Mouse (Mus musculus): ENCODE measurements at regions not wholly inside any gene's neighbourhood (a gene's known extent, or its start where the extent isn't known, plus 50 kb on each side); places are given as distances from the start of the nearest gene placed in this dataset.
"Not testable (repeated sequence)": the region's sequence is repeated elsewhere in the genome, so short reads cannot be mapped to it uniquely, and the experiment has no call there.

- CTCF ChIA-PET, result no interaction called here
Measured at GRCm38 (mm10) chr9:115414190-115414589, 104.0 kb upstream of the Stt3b start.

GRCm38 (mm10) chr9:115422786-115423185, 112.6 kb upstream of the Stt3b start:
- CTCF ChIA-PET, result interaction anchor here (0.6 kb wide), 1 partner anchor 144 kb away, joined by 3 read pairs; no protein-coding TSS in a partner anchor

- CTCF ChIA-PET, result no interaction called here
Measured at GRCm38 (mm10) chr9:115426682-115427081, 116.5 kb upstream of the Stt3b start.

- CTCF ChIA-PET, result no interaction called here
Measured at GRCm38 (mm10) chr9:115430271-115430670, 120.0 kb upstream of the Stt3b start.

- CTCF ChIA-PET, result no interaction called here
Measured at GRCm38 (mm10) chr9:115434696-115435095, 124.5 kb upstream of the Stt3b start.

GRCm38 (mm10) chr9:115436301-115436700, 126.1 kb upstream of the Stt3b start:
- CTCF ChIA-PET, result interaction anchor here (0.7 kb wide), 1 partner anchor 14 kb away, joined by 3 read pairs; no protein-coding TSS in a partner anchor

GRCm38 (mm10) chr9:115438234-115438633, 128.0 kb upstream of the Stt3b start:
- CTCF ChIA-PET, result not testable (repeated sequence)

GRCm38 (mm10) chr9:115446681-115447080, 136.5 kb upstream of the Stt3b start:
- CTCF ChIA-PET, result interaction anchor here (0.6 kb wide), 1 partner anchor 12 kb away, joined by 3 read pairs; no protein-coding TSS in a partner anchor

- CTCF ChIA-PET, result no interaction called here
Measured at GRCm38 (mm10) chr9:115450741-115451320, 140.6 kb upstream of the Stt3b start.

- CTCF ChIA-PET, result no interaction called here
Measured at GRCm38 (mm10) chr9:115454771-115455170, 144.6 kb upstream of the Stt3b start.

GRCm38 (mm10) chr9:115456121-115456520, 145.9 kb upstream of the Stt3b start:
- CTCF ChIA-PET, result no interaction called here

- CTCF ChIA-PET, result no interaction called here
Measured at GRCm38 (mm10) chr9:115456638-115457037, 146.4 kb upstream of the Stt3b start.

GRCm38 (mm10) chr9:115457889-115458710, 147.9 kb upstream of the Stt3b start:
- CTCF ChIA-PET, result interaction anchor here (0.7 kb wide), 1 partner anchor 11 kb away, joined by 3 read pairs; no protein-coding TSS in a partner anchor

- CTCF ChIA-PET, result interaction anchor here (0.7 kb wide), 1 partner anchor 12 kb away, joined by 3 read pairs; no protein-coding TSS in a partner anchor
Measured at GRCm38 (mm10) chr9:115459075-115459474, 148.9 kb upstream of the Stt3b start.

- CTCF ChIA-PET, result no interaction called here
Measured at GRCm38 (mm10) chr9:115465326-115465725, 155.1 kb upstream of the Stt3b start.

- CTCF ChIA-PET, result interaction anchor here (0.6 kb wide), 1 partner anchor 24 kb away, joined by 13 read pairs; no protein-coding TSS in a partner anchor
Measured at GRCm38 (mm10) chr9:115468641-115469040, 158.4 kb upstream of the Stt3b start.

- CTCF ChIA-PET, result no interaction called here
Measured at GRCm38 (mm10) chr9:115471582-115471981, 161.4 kb upstream of the Stt3b start.

GRCm38 (mm10) chr9:115473037-115473436, 162.8 kb upstream of the Stt3b start:
- CTCF ChIA-PET, result no interaction called here

- CTCF ChIA-PET, result no interaction called here
Measured at GRCm38 (mm10) chr9:115473847-115474246, 163.6 kb upstream of the Stt3b start.

- CTCF ChIA-PET, result no interaction called here
Measured at GRCm38 (mm10) chr9:115474342-115474741, 164.1 kb upstream of the Stt3b start.

GRCm38 (mm10) chr9:115476205-115476604, 166.0 kb upstream of the Stt3b start:
- CTCF ChIA-PET, result no interaction called here

- CTCF ChIA-PET, result interaction anchor here (0.5 kb wide), 1 partner anchor 14 kb away, joined by 11 read pairs; no protein-coding TSS in a partner anchor
Measured at GRCm38 (mm10) chr9:115477556-115478220, 167.5 kb upstream of the Stt3b start.

All from spleen, embryonic (tissue).